Mouse (Mus musculus): ENCODE measurements around the gene Tnfrsf1b.

- TF ChIP-seq CTCF (IDR thresholded peaks at IDR 0.05; ENCODE audit: control insufficient read depth, insufficient read depth, low read length) (no peak), POLR2A (IDR thresholded peaks at IDR 0.05; ENCODE audit: borderline replicate concordance, control insufficient read depth, low read depth, low read length) (no peak)
Observed at GRCm38 (mm10) chr4:145278231-145278630, 31.6 kb upstream of the Tnfrsf1b start.
